Mouse (Mus musculus): ENCODE measurements around the gene Fam53b.

DNA sequence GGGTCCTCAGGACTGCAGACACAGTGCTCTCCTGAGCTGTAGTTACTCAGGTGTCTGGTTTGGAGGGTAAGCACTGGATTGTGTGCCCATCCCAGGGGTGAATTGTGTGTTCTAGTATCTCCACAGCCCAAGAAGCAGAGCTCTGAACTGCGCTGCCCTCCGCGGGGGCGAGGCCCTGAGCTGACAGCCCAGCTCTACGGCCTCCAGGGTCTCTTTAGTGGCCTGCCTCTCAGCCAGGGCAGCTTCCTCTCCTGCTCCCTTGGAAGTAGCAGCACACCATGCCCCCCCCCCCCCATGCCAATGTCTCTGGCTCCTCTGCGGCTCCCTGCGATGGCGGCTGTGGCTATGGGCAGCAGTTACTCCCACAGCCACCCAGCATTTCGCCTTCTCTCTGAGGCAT lies 102.1 kb downstream of the Fam53b start:
- TF ChIP-seq CTCF (IDR thresholded peaks at IDR 0.05) (no peak), EP300 (IDR thresholded peaks at IDR 0.05) (no peak)

Measured in lung, postnatal 0 days (tissue).